Mouse (Mus musculus) MEL (cell line): ENCODE measurements at regions not wholly inside any gene's neighbourhood (a gene's known extent, or its start where the extent isn't known, plus 50 kb on each side); places are given as distances from the start of the nearest gene placed in this dataset.

Source experiments
- DNase-seq: peaks from one replicate; pipeline ENCODE4 v3.0.0; 2011; ENCODE audit warnings: low read depth, low spot score
- H3K27ac ChIP-seq: 2 replicates; pipeline ENCODE4 v1.5.1; 2012; ENCODE audit warnings: low read depth, mild to moderate bottlenecking, control low read depth, low read length, moderate library complexity; ENCODE audit not compliant: control insufficient read depth
- H3K27me3 ChIP-seq, 2 experiments: fragments of 150-350 bp in 1 of 2; sonication (generic) in 1 of 2; 2 replicates each; pipeline ENCODE4 v1.6.1; 2012; ENCODE audit warnings: low read length in 2 of 2, mild to moderate bottlenecking in 2 of 2, improper control_type of control experiment in 1 of 2, moderate library complexity in 1 of 2; ENCODE audit not compliant: insufficient read depth in 2 of 2, control insufficient read depth in 1 of 2
- H3K36me3 ChIP-seq, 2 experiments: 2 replicates each; pipeline ENCODE4 v1.6.1; 2012 to 2014; ENCODE audit warnings: low read length in 2 of 2, improper control_type of control experiment in 1 of 2, inconsistent platforms in 1 of 2, mild to moderate bottlenecking in 1 of 2; ENCODE audit not compliant: insufficient read depth in 2 of 2, control insufficient read depth in 1 of 2
- H3K4me1 ChIP-seq, 2 experiments: fragments of 150-350 bp in 1 of 2; sonication (generic) in 1 of 2; 2 replicates each; pipeline ENCODE4 v1.6.1; 2012; ENCODE audit warnings: low read length in 2 of 2, improper control_type of control experiment in 1 of 2, mild to moderate bottlenecking in 1 of 2; ENCODE audit not compliant: insufficient read depth in 2 of 2, control insufficient read depth in 1 of 2
- H3K4me3 ChIP-seq, 2 experiments: fragments of 150-350 bp in 1 of 2; sonication (generic) in 1 of 2; 2 replicates each; pipeline ENCODE4 v1.5.1; 2012; ENCODE audit warnings: low read depth in 2 of 2, low read length in 2 of 2, mild to moderate bottlenecking in 2 of 2, moderate library complexity in 2 of 2, control low read depth in 1 of 2, improper control_type of control experiment in 1 of 2; ENCODE audit not compliant: control insufficient read depth in 1 of 2, insufficient read depth in 1 of 2
- H3K79me2 ChIP-seq: 2 replicates; pipeline ENCODE4 v1.6.1; 2012; ENCODE audit warnings: mild to moderate bottlenecking, low read length, moderate library complexity; ENCODE audit not compliant: control insufficient read depth, poor library complexity, insufficient read depth
- H3K9ac ChIP-seq: 2 replicates; pipeline ENCODE4 v1.6.1; 2012; ENCODE audit warnings: low read depth, mild to moderate bottlenecking, control low read depth, low read length, moderate library complexity; ENCODE audit not compliant: control insufficient read depth, poor library complexity, severe bottlenecking
- H3K9me3 ChIP-seq: fragments of 150-350 bp; sonication (generic); replicated peaks from 2 replicates; pipeline ENCODE4 v1.6.1; 2012; ENCODE audit warnings: mild to moderate bottlenecking, low read length, improper control_type of control experiment, moderate library complexity; ENCODE audit not compliant: insufficient read depth
- E2F4 ChIP-seq: IDR thresholded peaks from 2 replicates; pipeline ENCODE4 v1.6.1; 2011; ENCODE audit warnings: low read depth, low read length, improper control_type of control experiment, borderline replicate concordance
- ELF1 ChIP-seq: IDR thresholded peaks from 2 replicates; pipeline ENCODE4 v1.6.1; 2014; ENCODE audit warnings: low read depth, mild to moderate bottlenecking, inconsistent platforms, low read length, improper control_type of control experiment, moderate library complexity
- GABPA ChIP-seq: IDR thresholded peaks from 2 replicates; pipeline ENCODE4 v1.6.1; 2012; ENCODE audit warnings: low read depth, mild to moderate bottlenecking, inconsistent platforms, low read length, improper control_type of control experiment, moderate library complexity
- GATA1 ChIP-seq: IDR thresholded peaks from 2 replicates; pipeline ENCODE4 v1.6.1; 2011; ENCODE audit warnings: low read depth, low read length, improper control_type of control experiment
- JUND ChIP-seq: IDR thresholded peaks from 2 replicates; pipeline ENCODE4 v1.6.1; 2011; ENCODE audit warnings: low read depth, mild to moderate bottlenecking, improper control_type of control experiment, low read length
- KAT2A ChIP-seq: conservative IDR thresholded peaks from 2 replicates; pipeline ENCODE4 v1.6.1; 2012; ENCODE audit warnings: low read depth, low read length, improper control_type of control experiment, inconsistent platforms
- MAZ ChIP-seq: IDR thresholded peaks from 2 replicates; pipeline ENCODE4 v1.6.1; 2012; ENCODE audit warnings: low read depth, mild to moderate bottlenecking, inconsistent platforms, low read length, improper control_type of control experiment
- MXI1 ChIP-seq: IDR thresholded peaks from 2 replicates; pipeline ENCODE4 v1.6.1; 2011; ENCODE audit warnings: mild to moderate bottlenecking, low read depth, low read length, improper control_type of control experiment
- MYC ChIP-seq: IDR thresholded peaks from 2 replicates; pipeline ENCODE4 v1.6.1; 2011; ENCODE audit warnings: low read depth, mild to moderate bottlenecking, low read length, improper control_type of control experiment, moderate library complexity
- NRF1 ChIP-seq: IDR thresholded peaks from 2 replicates; pipeline ENCODE4 v1.6.1; 2014; ENCODE audit warnings: low read depth, mild to moderate bottlenecking, inconsistent platforms, low read length, improper control_type of control experiment, moderate library complexity; ENCODE audit not compliant: poor library complexity, insufficient read depth, severe bottlenecking
- POLR2AphosphoS2 ChIP-seq: IDR thresholded peaks from 2 replicates; pipeline ENCODE4 v1.6.1; 2011; ENCODE audit warnings: low read length, improper control_type of control experiment
- POLR2AphosphoS5 ChIP-seq: IDR thresholded peaks from 2 replicates; pipeline ENCODE4 v1.6.1; 2012; ENCODE audit warnings: low read depth, borderline replicate concordance, mild to moderate bottlenecking, inconsistent platforms, low read length, moderate library complexity, mixed read lengths
- RAD21 ChIP-seq: IDR thresholded peaks from 2 replicates; pipeline ENCODE4 v1.6.1; 2011; ENCODE audit warnings: mild to moderate bottlenecking, low read depth, low read length, improper control_type of control experiment
- RCOR1 ChIP-seq: IDR thresholded peaks from 2 replicates; pipeline ENCODE4 v1.6.1; 2012; ENCODE audit warnings: low read depth, mild to moderate bottlenecking, inconsistent platforms, low read length, improper control_type of control experiment
- SIN3A ChIP-seq: IDR thresholded peaks from 2 replicates; pipeline ENCODE4 v1.6.1; 2012; ENCODE audit warnings: low read length, improper control_type of control experiment, inconsistent platforms
- SMC3 ChIP-seq: IDR thresholded peaks from 2 replicates; pipeline ENCODE4 v1.6.1; 2011; ENCODE audit warnings: low read depth, low read length, improper control_type of control experiment
- TCF12 ChIP-seq: IDR thresholded peaks from 2 replicates; pipeline ENCODE4 v1.6.1; 2014; ENCODE audit warnings: low read depth, mild to moderate bottlenecking, inconsistent platforms, low read length, improper control_type of control experiment, moderate library complexity
- UBTF ChIP-seq: IDR thresholded peaks from 2 replicates; pipeline ENCODE4 v1.6.1; 2012; ENCODE audit warnings: low read depth, mild to moderate bottlenecking, inconsistent platforms, low read length, improper control_type of control experiment, moderate library complexity, borderline replicate concordance; ENCODE audit not compliant: insufficient read depth
- USF2 ChIP-seq, 2 experiments: IDR thresholded peaks; 2 replicates each; pipeline ENCODE4 v1.6.1; 2011 to 2012; ENCODE audit warnings: improper control_type of control experiment in 2 of 2, low read length in 2 of 2, borderline replicate concordance in 1 of 2, inconsistent platforms in 1 of 2, low read depth in 1 of 2, mild to moderate bottlenecking in 1 of 2; ENCODE audit not compliant: insufficient read depth in 1 of 2
- ZNF384 ChIP-seq: IDR thresholded peaks from 2 replicates; pipeline ENCODE4 v1.6.1; 2012; ENCODE audit warnings: low read depth, mild to moderate bottlenecking, inconsistent platforms, low read length, improper control_type of control experiment

DNA sequence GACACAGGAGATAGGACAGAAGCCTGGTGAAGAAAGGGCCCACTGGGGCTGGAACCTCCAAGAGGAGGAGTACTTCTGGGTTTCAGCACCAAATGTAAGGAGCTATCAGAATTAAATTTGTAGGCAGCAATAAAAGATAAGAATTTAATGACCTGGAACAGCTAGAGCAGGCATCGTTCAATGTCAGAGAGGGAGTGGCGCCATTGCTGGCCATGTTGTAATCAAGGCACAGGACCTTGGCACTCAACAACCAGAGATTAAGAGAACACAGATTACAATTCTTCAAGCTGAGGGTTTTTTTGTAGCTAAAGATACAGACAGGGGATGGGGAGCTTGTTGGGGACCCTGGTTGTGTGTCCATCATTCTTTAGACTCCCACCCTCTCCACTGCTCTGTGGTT lies 101.0 kb upstream of the Dio3 start (continued):
- TF ChIP-seq MXI1, result no peak

DNA sequence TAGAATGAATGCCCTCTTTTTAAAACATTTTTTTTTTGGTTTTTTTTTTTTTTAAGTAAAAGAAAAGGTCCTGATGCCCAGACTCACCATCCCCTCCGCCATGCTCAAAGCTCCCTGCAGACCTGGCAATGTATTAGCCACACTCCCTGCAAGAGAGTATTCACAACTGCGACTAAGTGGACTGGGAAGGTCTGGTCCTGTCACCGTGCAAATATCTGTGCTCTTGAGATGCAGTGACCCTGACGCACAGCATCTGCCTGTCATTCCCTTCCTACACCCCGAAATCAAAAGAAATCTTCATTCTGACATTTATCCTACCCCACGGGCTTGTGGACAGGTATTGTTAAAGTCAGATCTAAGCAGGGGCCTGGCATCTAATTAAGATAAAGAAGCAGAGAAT lies 95.4 kb upstream of the Dio3 start:
- TF ChIP-seq JUND, result no peak
- TF ChIP-seq, all 39 proteins: peak for 0
- Histone ChIP-seq H3K27ac (no peak overlapping the region), H3K27me3 (no peaks in the 10 kb centered on the region), H3K4me3 (no peak overlapping the region), H3K9ac (no peak overlapping the region), H3K79me2 (no peaks in the 10 kb centered on the region), H3K36me3 (no peaks in the 10 kb centered on the region), H3K9me3 (no peaks in the 10 kb centered on the region), H3K4me1 (no peaks in the 10 kb centered on the region)
- no peak for DNase-seq

DNA sequence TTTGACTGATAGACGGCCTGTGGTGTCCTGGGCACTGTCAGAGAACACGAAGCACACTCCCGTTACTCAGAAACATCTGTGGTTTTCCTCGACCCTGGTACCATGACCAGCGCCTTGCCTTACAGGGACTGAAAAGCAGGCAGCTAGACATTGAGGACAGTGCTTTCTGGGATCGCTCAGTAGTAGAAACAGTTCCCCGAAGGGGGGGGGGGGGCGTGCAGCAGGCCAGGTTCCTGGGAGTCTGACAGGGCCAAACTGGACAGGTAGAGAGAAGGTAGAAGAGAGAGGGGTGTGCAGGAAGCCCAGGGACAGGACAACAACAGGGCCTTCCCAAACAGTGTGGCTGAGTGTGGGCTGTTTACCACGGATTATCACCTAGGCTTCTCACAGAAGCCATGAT lies 93.5 kb upstream of the Dio3 start:
- H3K9ac ChIP-seq, result no peak overlapping the region
- no peaks in the 10 kb centered on the region for H3K27me3 ChIP-seq
- no peaks in the 10 kb centered on the region for H3K9me3 ChIP-seq
- H3K4me3 ChIP-seq, result no peak overlapping the region
- H3K4me1 ChIP-seq, result no peaks in the 10 kb centered on the region
- H3K36me3 ChIP-seq, result no peaks in the 10 kb centered on the region
- TF ChIP-seq USF2 (IDR thresholded peaks at IDR 0.05; ENCODE audit: borderline replicate concordance in 1 of 2, insufficient read depth in 1 of 2, low read depth in 1 of 2, low read length in 2 of 2), result no peak
- no peak for TF ChIP-seq ZNF384
- no peak for TF ChIP-seq ELF1
- TF ChIP-seq POLR2AphosphoS5, result no peak
- TF ChIP-seq SMC3, result no peak
- no peak for TF ChIP-seq GATA1
- no peak for TF ChIP-seq SIN3A
- TF ChIP-seq TCF12, result no peak
- no peak for TF ChIP-seq RCOR1
- TF ChIP-seq UBTF, result no peak
- no peak for TF ChIP-seq POLR2AphosphoS2
- no peak for TF ChIP-seq NRF1
- TF ChIP-seq RAD21, result no peak
- no peak for TF ChIP-seq GABPA
- no peak for TF ChIP-seq MYC
- no peak for TF ChIP-seq E2F4
- TF ChIP-seq MAZ, result no peak
- TF ChIP-seq KAT2A, result no peak
- DNase-seq, result no peak
- H3K79me2 ChIP-seq, result no peaks in the 10 kb centered on the region
- H3K27ac ChIP-seq, result no peak overlapping the region
